Mouse (Mus musculus) intestine, embryonic 16.5 days (tissue): Measurements from ENCODE around the gene Negr1. TPM values are rescaled to one million over a fixed set of nuclear protein-coding genes. Genes with fewer than 3 reads are reported as not detected.

Experiments used
- ATAC-seq: fragments of 200-750 bp; cut with Nextera tagmentation; 2 replicates; pipeline ENCODE4 v1.8.0; 2017; ENCODE audit warnings: moderate TSS enrichment, moderate library complexity
- H3K27ac ChIP-seq: fragments of 300-500 bp; sonication (generic); 2 replicates; pipeline ENCODE4 v1.5.1; 2014; ENCODE audit warnings: mild to moderate bottlenecking, low read length
- H3K27me3 ChIP-seq: fragments of 300-500 bp; sonication (generic); replicated peaks from 2 replicates; pipeline ENCODE4 v1.6.1; 2014; ENCODE audit warnings: low read length, control low read depth, mixed read lengths; ENCODE audit not compliant: control insufficient read depth, insufficient read depth
- H3K36me3 ChIP-seq: fragments of 300-500 bp; sonication (generic); 2 replicates; pipeline ENCODE4 v1.6.1; 2014; ENCODE audit warnings: low read length, control low read depth; ENCODE audit not compliant: control insufficient read depth, insufficient read depth
- H3K4me1 ChIP-seq: fragments of 300-500 bp; sonication (generic); 2 replicates; pipeline ENCODE4 v1.6.1; 2014; ENCODE audit warnings: low read length, control low read depth, mixed read lengths; ENCODE audit not compliant: control insufficient read depth, insufficient read depth
- H3K4me2 ChIP-seq: fragments of 300-500 bp; sonication (generic); 2 replicates; pipeline ENCODE4 v1.6.1; 2014; ENCODE audit warnings: low read depth, low read length, control low read depth
- H3K4me3 ChIP-seq: fragments of 300-500 bp; sonication (generic); 2 replicates; pipeline ENCODE4 v1.5.1; 2014; ENCODE audit warnings: mild to moderate bottlenecking, low read length
- H3K9ac ChIP-seq: fragments of 300-500 bp; sonication (generic); 2 replicates; pipeline ENCODE4 v1.6.1; 2014; ENCODE audit warnings: low read depth, low read length
- H3K9me3 ChIP-seq: fragments of 300-500 bp; sonication (generic); 2 replicates; pipeline ENCODE4 v1.6.1; 2016; ENCODE audit warnings: low read length, control low read depth; ENCODE audit not compliant: control insufficient read depth
- WGBS: fragments of 180-500 bp; shearing (Covaris S2); extraction: QIAGEN DNeasy Blood & Tissue Kit; methylation state at CpG from one replicate; pipeline ENCODE4 v1.1.7; 2014; 5-methylcytosine and 5-hydroxymethylcytosine counted together
- polyA plus RNA-seq: library from polyadenylated mRNA; unstranded; fragments of >200 nt; fragmentation: Nextera tagmentation; extraction: Ambion mirVana; gene quantifications from 2 replicates; pipeline ENCODE4 v1.2.1, GENCODE M21; 2015

Gene Negr1
- polyA plus RNA-seq, 1 experiment from 2014 or later: 2.5 TPM

GRCm38 (mm10) chr3:156817452-156817851 lies 255.9 kb downstream of the Negr1 start:
- WGBS: 51% methylated on average over 6 of the region's 6 CpGs
- H3K27me3 ChIP-seq: no peaks in the 10 kb centered on the region
- H3K36me3 ChIP-seq: no peaks in the 10 kb centered on the region
- H3K4me2 ChIP-seq: no peak overlapping the region
- H3K9ac ChIP-seq: no peak overlapping the region
- no peak overlapping the region for H3K4me3 ChIP-seq
- no peak for ATAC-seq
- no peaks in the 10 kb centered on the region for H3K9me3 ChIP-seq
- no peaks in the 10 kb centered on the region for H3K4me1 ChIP-seq
- no peak overlapping the region for H3K27ac ChIP-seq

- Histone ChIP-seq H3K9ac (no peak overlapping the region), H3K9me3 (no peaks in the 10 kb centered on the region), H3K36me3 (no peaks in the 10 kb centered on the region), H3K27me3 (no peaks in the 10 kb centered on the region), H3K27ac (no peak overlapping the region), H3K4me2 (no peak overlapping the region), H3K4me1 (no peaks in the 10 kb centered on the region), H3K4me3 (no peak overlapping the region)
- no peak for ATAC-seq
- WGBS: 87% methylated on average over 3 of the region's 3 CpGs
These were observed 261.4 kb downstream of the Negr1 start for GRCm38 (mm10) chr3:156823039-156823438.

DNA sequence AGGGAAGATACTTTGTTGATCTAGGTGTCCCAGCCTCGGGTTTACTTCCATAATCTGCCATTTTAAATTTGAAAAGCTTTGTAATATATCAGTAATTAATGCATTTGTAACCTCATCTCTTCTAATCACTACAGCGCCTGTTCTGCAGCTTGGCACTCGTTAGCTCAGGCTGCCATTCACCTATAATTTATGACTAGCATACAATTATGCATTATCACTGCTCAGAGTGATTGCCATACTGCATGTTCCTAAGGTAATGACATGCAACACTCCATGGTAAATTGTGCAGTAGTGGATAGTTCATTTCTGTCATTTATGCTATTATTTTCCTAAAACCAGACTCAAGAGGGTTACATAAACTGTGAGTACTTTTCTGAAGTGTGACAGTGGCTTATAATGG lies 272.3 kb downstream of the Negr1 start:
- no peak overlapping the region for H3K4me2 ChIP-seq
- ATAC-seq: no peak
- no peaks in the 10 kb centered on the region for H3K9me3 ChIP-seq
- 56% methylated on average over 3 of the region's 3 CpGs for WGBS
- H3K4me3 ChIP-seq: no peak overlapping the region
- no peak overlapping the region for H3K27ac ChIP-seq
- H3K4me1 ChIP-seq: no peaks in the 10 kb centered on the region
- no peaks in the 10 kb centered on the region for H3K36me3 ChIP-seq
- no peaks in the 10 kb centered on the region for H3K27me3 ChIP-seq
- no peak overlapping the region for H3K9ac ChIP-seq

DNA sequence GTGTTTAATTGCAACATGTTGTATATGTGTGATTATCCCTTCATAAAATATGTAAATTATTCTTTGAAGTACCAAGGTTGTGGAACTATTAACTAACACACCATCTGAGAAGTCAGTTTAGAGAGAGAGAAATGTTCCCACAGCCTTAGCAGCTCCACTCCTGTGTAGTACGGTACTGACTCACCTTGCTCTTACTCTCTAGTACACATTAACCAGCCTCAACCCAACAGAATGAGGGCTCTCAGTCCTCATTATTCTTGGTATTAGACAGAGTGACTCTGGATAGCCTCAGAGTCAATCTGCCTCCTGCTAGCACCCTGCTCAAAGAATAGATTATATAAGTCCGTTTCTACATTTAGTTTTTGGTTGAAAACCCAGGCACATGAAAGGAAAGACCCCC lies 277.0 kb downstream of the Negr1 start:
- Histone ChIP-seq H3K4me2 (no peak overlapping the region), H3K9ac (no peak overlapping the region), H3K4me1 (no peaks in the 10 kb centered on the region), H3K4me3 (no peak overlapping the region), H3K27ac (no peak overlapping the region), H3K36me3 (no peaks in the 10 kb centered on the region), H3K27me3 (no peaks in the 10 kb centered on the region), H3K9me3 (no peaks in the 10 kb centered on the region)
- ATAC-seq: no peak
- WGBS: 46% methylated on average over 2 of the region's 2 CpGs

- no peaks in the 10 kb centered on the region for H3K9me3 ChIP-seq
- H3K4me3 ChIP-seq: no peak overlapping the region
- 78% methylated on average over 2 of the region's 2 CpGs for WGBS
- H3K4me1 ChIP-seq: no peaks in the 10 kb centered on the region
- ATAC-seq: no peak
- no peak overlapping the region for H3K27ac ChIP-seq
- no peaks in the 10 kb centered on the region for H3K36me3 ChIP-seq
- no peaks in the 10 kb centered on the region for H3K27me3 ChIP-seq
- no peak overlapping the region for H3K4me2 ChIP-seq
- H3K9ac ChIP-seq: no peak overlapping the region
These were observed 286.8 kb downstream of the Negr1 start for GRCm38 (mm10) chr3:156848385-156848784.

- Histone ChIP-seq H3K9ac (no peak overlapping the region), H3K4me1 (no peaks in the 10 kb centered on the region), H3K36me3 (no peaks in the 10 kb centered on the region), H3K4me2 (no peak overlapping the region), H3K9me3 (no peaks in the 10 kb centered on the region), H3K27me3 (no peaks in the 10 kb centered on the region), H3K27ac (no peak overlapping the region), H3K4me3 (no peak overlapping the region)
- WGBS: 73% methylated on average over 3 of the region's 3 CpGs
- ATAC-seq: no peak
These were observed 290.3 kb downstream of the Negr1 start for GRCm38 (mm10) chr3:156851921-156852320.

DNA sequence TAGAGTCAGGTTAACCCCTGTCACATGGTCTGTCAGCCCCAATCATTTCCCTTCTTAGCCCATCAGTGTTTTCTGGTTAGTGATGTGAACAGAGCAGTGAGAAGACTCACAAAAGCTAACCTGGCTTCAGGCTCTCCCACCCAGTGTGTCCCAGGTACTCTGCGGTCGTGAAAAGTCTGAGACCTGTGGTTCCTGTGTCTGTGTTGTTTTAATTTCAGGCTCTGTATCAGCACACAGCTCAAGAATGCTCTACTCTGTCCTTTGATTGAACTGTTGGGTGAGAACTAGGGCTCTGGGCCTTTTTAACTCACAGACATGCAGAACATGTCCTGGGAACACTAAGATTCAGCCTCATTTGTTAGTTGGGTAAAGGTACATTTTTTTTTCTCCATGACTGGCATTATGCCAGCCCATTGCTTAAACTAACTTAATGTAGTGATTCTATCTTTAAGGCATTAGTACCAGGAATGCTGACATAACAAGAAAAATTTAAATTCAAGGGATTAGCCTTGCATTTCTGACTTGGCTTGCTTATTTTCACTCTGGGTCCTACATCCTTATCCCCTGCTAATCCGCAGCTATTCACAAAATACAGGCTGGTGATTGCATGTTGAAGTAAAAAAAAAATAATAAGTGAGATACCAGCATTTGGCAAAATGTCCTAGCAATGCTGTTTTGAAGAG lies 308.8 kb downstream of the Negr1 start:
- no peaks in the 10 kb centered on the region for H3K27me3 ChIP-seq
- H3K4me2 ChIP-seq: no peak overlapping the region
- no peaks in the 10 kb centered on the region for H3K9me3 ChIP-seq
- no peaks in the 10 kb centered on the region for H3K36me3 ChIP-seq
- H3K27ac ChIP-seq: no peak overlapping the region
- 63% methylated on average over 3 of the region's 3 CpGs for WGBS
- H3K9ac ChIP-seq: no peak overlapping the region
- no peaks in the 10 kb centered on the region for H3K4me1 ChIP-seq
- no peak for ATAC-seq
- no peak overlapping the region for H3K4me3 ChIP-seq

DNA sequence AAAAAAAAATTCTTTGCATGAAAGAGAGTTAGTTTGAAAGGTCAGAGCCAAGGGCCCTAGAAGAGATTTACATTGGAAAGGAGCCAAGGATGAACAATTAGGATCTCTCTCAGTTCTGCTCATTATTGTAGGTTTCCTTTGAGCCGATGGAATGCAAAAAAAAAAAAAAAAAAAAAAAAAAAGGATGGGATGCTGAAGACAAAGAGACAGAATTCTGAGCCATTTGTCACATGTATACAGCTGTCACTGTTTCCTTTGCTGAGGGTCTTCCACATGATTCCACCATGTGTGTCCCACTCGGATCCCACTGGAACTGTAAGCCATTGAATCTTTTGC lies 309.3 kb downstream of the Negr1 start:
- H3K27me3 ChIP-seq: no peaks in the 10 kb centered on the region
- H3K4me1 ChIP-seq: no peaks in the 10 kb centered on the region
- H3K4me2 ChIP-seq: no peak overlapping the region
- no peaks in the 10 kb centered on the region for H3K9me3 ChIP-seq
- 58% methylated on average over 2 of the region's 2 CpGs for WGBS
- no peak overlapping the region for H3K4me3 ChIP-seq
- no peak overlapping the region for H3K27ac ChIP-seq
- H3K36me3 ChIP-seq: no peaks in the 10 kb centered on the region
- no peak overlapping the region for H3K9ac ChIP-seq
- ATAC-seq: no peak

GRCm38 (mm10) chr3:156871641-156872196 lies 310.1 kb downstream of the Negr1 start:
- ATAC-seq: no peak
- WGBS: 78% methylated on average over 6 of the region's 6 CpGs

DNA sequence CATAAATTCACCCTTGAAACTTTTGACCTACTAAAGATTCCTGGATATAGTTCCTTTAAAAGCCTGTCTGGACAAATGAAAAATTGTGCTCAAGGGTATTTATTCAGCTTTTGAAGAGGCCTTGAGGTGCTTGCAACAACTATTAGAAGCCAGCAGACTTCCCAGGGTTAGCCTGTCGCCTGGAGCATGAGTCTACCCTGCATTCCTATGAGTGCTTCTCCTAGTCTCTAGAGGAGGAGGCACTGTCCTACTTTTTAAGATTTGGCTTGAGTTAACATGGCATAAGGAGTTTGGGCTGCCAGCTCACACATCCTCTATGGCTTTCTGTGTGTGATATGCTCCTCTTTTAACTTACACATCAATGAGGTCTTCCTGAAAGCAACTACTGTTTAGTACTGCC lies 315.0 kb downstream of the Negr1 start:
- Histone ChIP-seq H3K27ac (no peak overlapping the region), H3K27me3 (no peaks in the 10 kb centered on the region), H3K4me1 (no peaks in the 10 kb centered on the region), H3K9me3 (no peaks in the 10 kb centered on the region; the same call in 1 of the 2 replicates), H3K9ac (no peak overlapping the region), H3K4me3 (no peak overlapping the region), H3K4me2 (no peak overlapping the region), H3K36me3 (no peaks in the 10 kb centered on the region)
- 55% methylated on average over 1 of the region's 1 CpGs for WGBS
- ATAC-seq: no peak

More at GRCm38 (mm10) chr3:156871641-156872196, 310.1 kb downstream of the Negr1 start:
- no peaks in the 10 kb centered on the region for H3K27me3 ChIP-seq
- H3K9ac ChIP-seq: no peak overlapping the region
- H3K27ac ChIP-seq: no peak overlapping the region
- no peaks in the 10 kb centered on the region for H3K36me3 ChIP-seq
- H3K9me3 ChIP-seq: no peaks in the 10 kb centered on the region
- no peak overlapping the region for H3K4me3 ChIP-seq
- no peaks in the 10 kb centered on the region for H3K4me1 ChIP-seq
- H3K4me2 ChIP-seq: no peak overlapping the region
